Mouse (Mus musculus) cerebellum, adult 11 months (tissue): ENCODE results near the gene Efnb3.

ENCODE experiments used
- DNase-seq: peaks from one replicate; pipeline ENCODE4 v3.0.0; 2022

Gene Efnb3

GRCm38 (mm10) chr11:69582230-69582805 lies 22.3 kb upstream of the Efnb3 start:
- DNase-seq: no peak

GRCm38 (mm10) chr11:69581814-69582213 lies 21.8 kb upstream of the Efnb3 start:
- DNase-seq: no peak

- peak; percentile 90 for DNase-seq
Observed at GRCm38 (mm10) chr11:69581147-69581688, 21.2 kb upstream of the Efnb3 start.

- no peak for DNase-seq
Observed at GRCm38 (mm10) chr11:69580572-69581146, 20.7 kb upstream of the Efnb3 start.

GRCm38 (mm10) chr11:69580091-69580514 lies 20.1 kb upstream of the Efnb3 start, which contains the start of the genes Wrap53 and Trp53:
Gene Wrap53 (minus strand): TSS chr11:69580255.
Gene Trp53 (plus strand): TSS chr11:69580359.
- peak; percentile 83 for DNase-seq

GRCm38 (mm10) chr11:69579128-69580017 lies 19.4 kb upstream of the Efnb3 start:
- DNase-seq: peak; percentile 97

GRCm38 (mm10) chr11:69578301-69578700 lies 18.3 kb upstream of the Efnb3 start:
- DNase-seq: no peak

- DNase-seq: no peak
Observed at GRCm38 (mm10) chr11:69576307-69576706, 16.3 kb upstream of the Efnb3 start.

GRCm38 (mm10) chr11:69575220-69575619 lies 15.2 kb upstream of the Efnb3 start:
- DNase-seq: no peak

GRCm38 (mm10) chr11:69565131-69565530 lies 5.1 kb upstream of the Efnb3 start:
- DNase-seq: no peak

GRCm38 (mm10) chr11:69564391-69564790 lies 4.4 kb upstream of the Efnb3 start:
- no peak for DNase-seq

GRCm38 (mm10) chr11:69563373-69563772 lies 3.4 kb upstream of the Efnb3 start:
- DNase-seq: no peak

GRCm38 (mm10) chr11:69560896-69561854 lies 1.2 kb upstream of the Efnb3 start:
- DNase-seq: no peak

- no peak for DNase-seq
Observed at GRCm38 (mm10) chr11:69559183-69559582, 822 bp downstream of the Efnb3 start.

- DNase-seq: no peak
Observed at GRCm38 (mm10) chr11:69558756-69559155, 1.2 kb downstream of the Efnb3 start.

- no peak for DNase-seq
Observed at GRCm38 (mm10) chr11:69557381-69557958, 2.5 kb downstream of the Efnb3 start.

- DNase-seq: no peak
Observed at GRCm38 (mm10) chr11:69554539-69555140, 5.4 kb downstream of the Efnb3 start.

- DNase-seq: no peak
Observed at GRCm38 (mm10) chr11:69553341-69553721, 6.7 kb downstream of the Efnb3 start.

- no peak for DNase-seq
Observed at GRCm38 (mm10) chr11:69552622-69553340, 7.2 kb downstream of the Efnb3 start.

- DNase-seq: no peak
Observed at GRCm38 (mm10) chr11:69551310-69551709, 8.7 kb downstream of the Efnb3 start.
